In genomic region chr6:12404441-12404840, GRCm38 (mm10) we compare ENCODE assay signal across 27 mouse cellular contexts.
A peak's percentile ranks its signal among the peaks of the same experiment; 100 is the strongest.
DNase-seq lines count a peak whose midpoint lies in the region; ATAC-seq and TF ChIP-seq lines count a peak whose summit lies in the region.
"Had no signal": no experiment of that assay in that cellular context is flagged by ENCODE, and none has a peak within 500 bp of the region (broad histone marks: within the 10 kb centered on the region; RNA-seq: fewer than 3 reads in every experiment).

No protein-coding gene starts in this region.

- H3K4me1 ChIP-seq in hindbrain, embryonic 15.5 days (replicated peaks): no peaks in the 10 kb centered on the region
- no peaks in the 10 kb centered on the region for H3K4me1 ChIP-seq in hindbrain, embryonic 13.5 days (replicated peaks)
- H3K4me1 ChIP-seq in limb, embryonic 14.5 days (ENCODE audit: control insufficient read depth, insufficient read depth, low read length): no peaks in the 10 kb centered on the region
- no peaks in the 10 kb centered on the region for H3K4me1 ChIP-seq in limb, embryonic 10.5 days
- H3K4me1 ChIP-seq: embryonic facial prominence, embryonic 15.5 days; heart, embryonic 12.5 days; limb, embryonic 15.5 days; lung, embryonic 15.5 days; midbrain, embryonic 10.5 days had no signal

- peak; percentile 49 to 60 for DNase-seq in cerebellum, postnatal 10 days
- DNase-seq in cerebellum, adult 9-11 months: no peak
- peak; percentile 5 for DNase-seq in limb, embryonic 14.5 days (ENCODE audit: low spot score)
- no peak for DNase-seq in limb, embryonic 10.5 days (ENCODE audit: low spot score)
- DNase-seq in mesoderm, embryonic 11.5 days (ENCODE audit: low read depth, low spot score): peak; percentile 18
- DNase-seq in B cell, adult 2 months: no peak
- DNase-seq: adrenal gland, postnatal 25 days; cerebellum, adult 11 months; embryo, embryonic 11 days; gastrocnemius, postnatal 25 days; heart, adult 18-20 months; heart, postnatal 10 days; kidney, adult 11 months; layer of hippocampus, postnatal 36 days; thymus, adult 18-20 months; thymus, postnatal 36 days had no signal

- H3K9ac ChIP-seq in hindbrain, embryonic 15.5 days: no peak overlapping the region
- no peak overlapping the region for H3K9ac ChIP-seq in hindbrain, embryonic 13.5 days
- no peak overlapping the region for H3K9ac ChIP-seq in limb, embryonic 14.5 days (ENCODE audit: low read depth, low read length, severe bottlenecking)
- H3K9ac ChIP-seq: embryonic facial prominence, embryonic 15.5 days; heart, embryonic 12.5 days; limb, embryonic 15.5 days; liver, embryonic 14.5 days; lung, embryonic 15.5 days had no signal

- 61% methylated on average over 2 of the region's 2 CpGs for WGBS in hindbrain, embryonic 15.5 days
- WGBS in hindbrain, embryonic 13.5 days: 72% methylated on average over 2 of the region's 2 CpGs
- 43% methylated on average over 2 of the region's 2 CpGs for WGBS in limb, embryonic 14.5 days
- WGBS in limb, embryonic 10.5 days: 93% methylated on average over 2 of the region's 2 CpGs

- no peak overlapping the region for H3K4me3 ChIP-seq in hindbrain, embryonic 15.5 days
- H3K4me3 ChIP-seq in hindbrain, embryonic 13.5 days: no peak overlapping the region
- no peak overlapping the region for H3K4me3 ChIP-seq in limb, embryonic 14.5 days (replicated peaks; ENCODE audit: low read length)
- no peak overlapping the region for H3K4me3 ChIP-seq in limb, embryonic 10.5 days
- H3K4me3 ChIP-seq: embryonic facial prominence, embryonic 15.5 days; heart, embryonic 12.5 days; limb, embryonic 15.5 days; lung, embryonic 15.5 days; midbrain, embryonic 10.5 days had no signal

- 0 out of 2 replicates have a peak, but pooled peaks have one; percentile 27 for ATAC-seq in hindbrain, embryonic 15.5 days (ENCODE audit: low FRiP score, low read depth)
- ATAC-seq in hindbrain, embryonic 13.5 days (ENCODE audit: low FRiP score): no peak
- no peak for ATAC-seq in limb, embryonic 14.5 days (ENCODE audit: low FRiP score, low read depth)
- ATAC-seq: CD4-positive, CD25-positive, alpha-beta regulatory T cell, adult 4 months had no signal

- H3K9me3 ChIP-seq in hindbrain, embryonic 15.5 days: no peaks in the 10 kb centered on the region
- no peaks in the 10 kb centered on the region for H3K9me3 ChIP-seq in hindbrain, embryonic 13.5 days
- no peaks in the 10 kb centered on the region for H3K9me3 ChIP-seq in limb, embryonic 14.5 days (ENCODE audit: control insufficient read depth, low read length)
- H3K9me3 ChIP-seq in limb, embryonic 10.5 days (replicated peaks): no peaks in the 10 kb centered on the region
- H3K9me3 ChIP-seq: embryonic facial prominence, embryonic 15.5 days; heart, embryonic 12.5 days; limb, embryonic 15.5 days; lung, embryonic 15.5 days; midbrain, embryonic 10.5 days had no signal

- no peaks in the 10 kb centered on the region for H3K27me3 ChIP-seq in hindbrain, embryonic 15.5 days
- no peaks in the 10 kb centered on the region for H3K27me3 ChIP-seq in hindbrain, embryonic 13.5 days
- no peaks in the 10 kb centered on the region for H3K27me3 ChIP-seq in limb, embryonic 14.5 days (ENCODE audit: control insufficient read depth, insufficient read depth, low read length)
- H3K27me3 ChIP-seq in limb, embryonic 10.5 days (ENCODE audit: low read depth, poor library complexity, severe bottlenecking): no peaks in the 10 kb centered on the region
- H3K27me3 ChIP-seq: embryonic facial prominence, embryonic 15.5 days; heart, embryonic 12.5 days; limb, embryonic 15.5 days; lung, embryonic 15.5 days had no signal

- no peak for TF ChIP-seq POLR2A in limb, embryonic 14.5 days (IDR thresholded peaks at IDR 0.05; ENCODE audit: borderline replicate concordance, extremely low read depth, insufficient read depth, insufficient read length)

- no peaks in the 10 kb centered on the region for H3K36me3 ChIP-seq in hindbrain, embryonic 15.5 days
- H3K36me3 ChIP-seq in hindbrain, embryonic 13.5 days: 0 out of 2 replicates have a peak, but pooled peaks cover 3% of the 10 kb centered on the region
- H3K36me3 ChIP-seq in limb, embryonic 14.5 days (ENCODE audit: control insufficient read depth, insufficient read depth, low read length): no peaks in the 10 kb centered on the region
- H3K36me3 ChIP-seq in limb, embryonic 10.5 days: no peaks in the 10 kb centered on the region
- H3K36me3 ChIP-seq: embryonic facial prominence, embryonic 15.5 days; heart, embryonic 12.5 days; limb, embryonic 15.5 days; lung, embryonic 15.5 days; midbrain, embryonic 10.5 days had no signal

- H3K27ac ChIP-seq in hindbrain, embryonic 15.5 days (replicated peaks): peak overlapping the region; percentile 30; the same call in 1 of the 2 replicates
- H3K27ac ChIP-seq in hindbrain, embryonic 13.5 days: no peak overlapping the region
- H3K27ac ChIP-seq in limb, embryonic 14.5 days (replicated peaks; ENCODE audit: low read depth, low read length): no peak overlapping the region
- H3K27ac ChIP-seq in limb, embryonic 10.5 days: no peak overlapping the region
- H3K27ac ChIP-seq: embryonic facial prominence, embryonic 15.5 days; kidney, postnatal 0 days; limb, embryonic 15.5 days; liver, embryonic 14.5 days; lung, embryonic 15.5 days; macrophage; midbrain, embryonic 10.5 days had no signal

- H3K4me2 ChIP-seq in hindbrain, embryonic 15.5 days: no peak overlapping the region
- no peak overlapping the region for H3K4me2 ChIP-seq in hindbrain, embryonic 13.5 days
- H3K4me2 ChIP-seq in limb, embryonic 14.5 days (replicated peaks; ENCODE audit: low read depth, low read length, severe bottlenecking): no peak overlapping the region
- H3K4me2 ChIP-seq: embryonic facial prominence, embryonic 15.5 days; heart, embryonic 12.5 days; limb, embryonic 15.5 days; lung, embryonic 15.5 days had no signal

Comparison
In these comparisons a context has a peak if more than half of its experiments do, and no peak if none do; other contexts are left out.
1. DNase-seq: peak in cerebellum, postnatal 10 days (2 of 2), limb, embryonic 14.5 days (single experiment) and mesoderm, embryonic 11.5 days (single experiment); none in cerebellum, adult 9-11 months (single experiment), limb, embryonic 10.5 days (single experiment) and B cell, adult 2 months (0 of 2).